Mouse (Mus musculus) liver (tissue): ENCODE measurements at regions not wholly inside any gene's neighbourhood (a gene's known extent, or its start where the extent isn't known, plus 50 kb on each side); places are given as distances from the start of the nearest gene placed in this dataset.

Experiments used
- DNase-seq: peaks from one replicate; pipeline ENCODE4 v3.0.0-alpha.2; 2020; ENCODE audit warnings: mixed read lengths

DNA sequence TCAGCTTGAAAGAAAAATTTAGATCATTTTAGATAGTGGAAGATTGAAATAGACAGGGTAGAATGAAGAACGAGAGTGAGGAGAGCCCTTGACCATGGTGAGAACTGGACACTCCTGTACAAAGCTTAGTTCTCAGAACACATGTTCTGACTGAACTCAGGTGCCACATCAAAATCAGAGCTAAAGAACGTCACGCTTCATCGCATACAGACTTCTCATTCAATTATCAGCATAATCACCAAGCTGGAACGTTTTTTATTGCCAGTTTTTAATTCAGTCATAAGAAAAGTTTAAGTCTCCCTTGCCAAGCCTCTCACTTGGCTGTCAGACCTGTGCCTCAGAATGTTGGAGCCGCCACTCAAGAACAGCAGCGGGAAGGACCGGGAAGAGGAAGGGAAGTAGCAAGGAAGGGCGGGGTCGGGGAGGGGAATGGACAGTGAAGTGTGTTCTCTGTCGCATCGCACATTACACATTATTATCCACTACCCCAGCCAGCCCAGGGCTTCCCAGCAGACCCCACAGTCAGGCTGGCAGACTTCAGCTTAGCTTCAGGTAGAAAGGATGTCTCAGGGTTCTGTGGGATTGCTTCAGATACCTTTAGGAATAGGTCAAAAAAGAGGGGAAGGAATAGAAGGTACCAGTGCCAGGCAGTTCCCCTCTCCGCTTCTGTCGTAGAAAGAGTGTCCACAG lies 140.1 kb upstream of the Smim15 start:
- DNase-seq: no peak

GRCm38 (mm10) chr13:107903150-107903959 lies 140.9 kb upstream of the Smim15 start:
- DNase-seq: peak; percentile 21

DNA sequence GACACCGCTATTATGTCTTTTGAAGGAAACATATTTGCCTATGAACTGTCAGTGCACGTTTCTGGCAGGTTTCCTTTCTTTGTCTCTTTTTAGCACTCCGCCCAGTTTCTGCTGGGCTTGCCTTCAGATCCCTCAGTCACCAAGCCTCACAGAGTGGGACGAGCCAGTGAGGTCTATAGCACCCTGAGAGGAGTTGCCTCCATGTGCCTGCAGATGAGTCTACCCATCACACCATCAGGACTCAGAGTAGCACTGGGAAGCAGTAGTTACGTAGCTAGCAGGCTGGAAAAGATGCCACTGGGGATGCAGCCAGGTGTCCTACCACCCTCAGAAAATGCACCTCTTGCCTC lies 141.5 kb upstream of the Smim15 start:
- no peak for DNase-seq

DNA sequence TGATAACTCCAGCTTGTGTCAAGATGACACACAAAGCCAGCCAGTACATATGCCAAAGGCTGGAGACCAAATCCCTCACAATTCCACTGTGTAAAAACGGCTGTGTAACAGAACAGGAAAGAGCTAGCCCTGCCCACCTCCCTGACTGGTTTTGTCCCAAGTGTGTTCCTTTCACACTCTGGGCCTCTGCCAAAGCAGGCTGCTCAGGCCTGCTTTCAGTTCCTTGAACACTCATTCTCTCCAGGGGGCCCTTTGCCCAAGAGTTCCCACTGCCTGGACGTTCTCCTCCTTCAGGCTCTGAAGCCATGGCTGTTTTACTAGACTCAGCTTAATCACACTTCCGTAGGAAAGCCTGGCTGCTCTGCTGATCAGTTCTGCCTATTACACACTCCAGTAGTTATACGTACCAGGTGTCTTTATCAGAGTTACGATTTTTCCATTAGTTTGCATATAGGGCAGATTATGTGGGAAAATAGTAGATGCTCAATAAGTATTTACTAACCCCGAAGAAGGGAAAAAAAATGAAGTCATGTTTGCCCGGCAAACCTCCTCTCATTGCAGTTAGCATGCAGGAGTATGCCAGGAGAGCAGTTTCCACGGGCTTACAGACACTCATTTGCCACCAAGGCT lies 144.5 kb upstream of the Smim15 start:
- DNase-seq: peak; percentile 13

DNA sequence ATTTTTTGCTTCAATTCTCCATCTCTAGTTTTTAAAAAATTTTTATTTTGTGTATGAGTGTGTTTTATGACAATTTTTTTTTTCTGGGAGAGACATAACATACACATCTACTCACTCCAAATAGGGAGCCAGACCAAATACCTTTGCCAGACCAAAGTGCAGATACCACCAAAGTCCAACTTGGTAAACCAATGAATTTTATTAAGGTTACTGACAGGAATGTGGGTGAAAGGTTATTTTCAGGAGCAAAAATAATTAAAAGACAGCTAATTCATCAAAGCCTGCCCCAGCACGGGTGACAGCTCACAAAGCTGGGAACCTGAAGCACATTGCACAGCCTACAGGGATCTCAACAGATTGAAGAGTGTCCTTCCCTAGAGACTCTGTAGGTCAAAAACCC lies 146.6 kb upstream of the Smim15 start:
- DNase-seq: no peak

DNA sequence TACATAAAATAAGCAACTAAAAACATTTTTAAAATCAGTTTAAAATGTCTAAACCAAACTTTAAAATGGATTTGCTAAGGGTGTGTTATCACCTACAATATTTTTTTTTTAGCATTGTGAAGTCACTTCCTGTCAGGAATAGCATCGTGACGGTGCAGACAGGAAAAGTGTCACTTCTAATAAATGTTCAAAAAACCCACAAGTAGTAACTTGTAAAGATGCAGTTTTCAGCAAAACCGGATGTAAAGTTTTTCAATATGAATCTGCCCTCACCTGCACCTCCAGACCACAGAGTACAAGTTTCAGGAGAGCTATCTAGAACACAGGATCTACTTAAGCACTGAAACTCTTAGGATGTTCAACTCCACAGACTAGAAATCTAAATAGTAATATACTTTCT lies 147.1 kb upstream of the Smim15 start:
- DNase-seq: no peak

GRCm38 (mm10) chr13:107893581-107894183 lies 150.6 kb upstream of the Smim15 start:
- no peak for DNase-seq

GRCm38 (mm10) chr13:107893081-107893480 lies 151.2 kb upstream of the Smim15 start:
- no peak for DNase-seq

GRCm38 (mm10) chr13:107891946-107892345 lies 152.3 kb upstream of the Smim15 start:
- DNase-seq: no peak

DNA sequence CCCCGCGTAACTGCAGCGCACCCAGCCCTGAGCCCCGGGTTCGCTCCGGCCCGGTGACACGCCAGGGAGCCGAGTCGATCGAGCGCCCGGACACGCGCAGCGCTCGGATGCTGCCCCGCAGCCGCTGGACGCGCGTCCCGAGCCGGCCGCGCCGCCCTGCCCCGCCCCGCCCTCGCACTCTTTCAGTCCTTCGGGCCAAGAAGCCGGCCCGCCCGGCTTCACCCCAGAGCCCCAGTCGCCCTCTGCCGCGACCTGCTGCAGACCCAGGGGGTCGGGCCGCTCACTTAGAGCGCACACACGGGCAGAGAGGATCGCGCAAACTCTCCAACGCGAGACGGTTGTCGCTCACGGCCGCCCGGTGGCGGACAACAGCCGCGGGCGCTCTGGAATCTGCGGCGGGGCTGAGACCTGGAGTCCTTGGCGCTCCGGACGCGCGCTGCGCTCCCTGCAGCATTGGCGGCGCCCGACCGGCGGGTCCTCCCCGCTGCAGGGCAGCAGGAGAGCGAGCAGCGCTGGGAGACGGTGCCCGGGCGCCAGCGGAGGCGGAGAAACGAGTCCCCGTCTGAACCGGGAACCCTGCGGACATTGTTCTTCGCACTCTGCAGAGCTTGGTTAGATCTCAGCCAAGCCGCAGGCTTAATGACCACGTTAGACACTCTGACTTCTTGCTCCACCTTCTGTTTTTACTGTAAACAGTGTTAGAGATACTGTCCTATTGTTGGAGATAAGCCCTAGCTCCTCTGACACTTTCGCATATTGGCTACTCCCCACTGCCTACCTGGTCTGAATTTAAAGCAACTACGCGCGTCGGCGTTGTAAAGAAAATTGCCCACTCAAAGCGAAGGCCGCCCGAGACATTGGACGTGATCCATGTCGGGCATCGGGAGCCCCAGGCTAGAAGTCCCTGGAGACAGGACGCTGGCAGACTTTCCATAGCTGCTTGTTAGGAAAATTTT lies 153.1 kb upstream of the Smim15 start:
- peak; percentile 50 for DNase-seq

GRCm38 (mm10) chr13:107889985-107890865 lies 154.0 kb upstream of the Smim15 start:
- peak; percentile 96 for DNase-seq

GRCm38 (mm10) chr13:107889588-107889984 lies 154.7 kb upstream of the Smim15 start:
- no peak for DNase-seq

- DNase-seq: peak; percentile 28
These were observed 155.4 kb upstream of the Smim15 start for GRCm38 (mm10) chr13:107888571-107889451.

DNA sequence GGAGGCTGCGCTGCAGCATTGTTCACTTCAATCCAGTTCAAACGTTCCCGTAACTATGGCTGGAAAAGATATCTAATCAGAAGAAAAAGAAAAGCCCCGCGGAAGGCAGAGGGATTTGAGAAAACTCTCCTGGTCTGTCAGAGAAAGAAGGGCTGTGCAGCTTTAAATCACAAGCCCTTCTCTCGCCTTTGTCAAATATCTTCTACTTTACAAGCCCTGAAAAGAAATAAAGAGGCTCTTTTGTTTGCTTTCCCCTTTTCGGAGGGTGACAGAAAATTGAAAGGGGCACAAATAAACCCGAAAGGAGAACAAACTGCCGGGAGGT lies 156.1 kb upstream of the Smim15 start:
- no peak for DNase-seq

DNA sequence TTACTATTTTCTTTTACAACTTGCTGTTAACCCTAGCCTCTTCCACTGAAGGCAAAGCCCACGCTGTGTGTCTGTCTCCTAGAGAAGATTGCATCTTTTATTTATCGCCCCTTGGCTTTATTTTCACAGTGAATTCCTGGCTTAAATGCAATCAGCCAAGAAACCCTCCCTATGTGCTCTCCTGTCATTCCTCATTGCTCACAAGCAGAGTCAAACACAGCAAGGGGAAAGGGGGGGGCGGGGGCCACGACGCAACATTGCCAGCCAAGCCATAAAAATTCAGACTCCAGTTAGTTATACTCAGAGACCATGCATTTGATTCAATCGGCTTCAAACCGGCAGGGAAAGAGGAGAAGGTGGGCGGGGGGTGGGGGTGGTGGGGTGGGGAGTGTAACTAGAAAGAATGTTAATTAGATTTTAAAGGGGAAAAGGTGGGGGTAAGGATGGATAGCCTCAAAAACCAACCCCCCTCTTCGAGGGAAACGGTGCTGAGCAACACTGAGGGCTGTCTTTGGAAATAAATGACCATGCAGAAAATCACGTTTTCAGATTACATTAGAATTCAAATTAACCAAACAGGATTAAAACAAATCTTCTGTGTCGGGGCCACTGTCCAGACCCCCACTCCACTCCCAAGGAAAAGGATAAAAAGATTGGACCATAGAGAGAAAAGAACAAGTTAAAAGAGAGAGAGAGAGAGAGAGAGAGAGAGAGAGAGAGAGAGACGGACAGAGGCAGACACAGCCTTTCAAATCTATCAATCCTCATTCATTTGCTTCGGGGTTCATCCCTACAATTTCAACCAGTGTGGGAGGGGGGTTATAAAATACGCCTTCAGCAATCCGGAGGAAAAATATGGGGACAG lies 156.6 kb upstream of the Smim15 start:
- no peak for DNase-seq

- DNase-seq: no peak
These were observed 159.4 kb upstream of the Smim15 start for GRCm38 (mm10) chr13:107884836-107885235.

- DNase-seq: no peak
These were observed 161.9 kb upstream of the Smim15 start for GRCm38 (mm10) chr13:107882337-107882736.

DNA sequence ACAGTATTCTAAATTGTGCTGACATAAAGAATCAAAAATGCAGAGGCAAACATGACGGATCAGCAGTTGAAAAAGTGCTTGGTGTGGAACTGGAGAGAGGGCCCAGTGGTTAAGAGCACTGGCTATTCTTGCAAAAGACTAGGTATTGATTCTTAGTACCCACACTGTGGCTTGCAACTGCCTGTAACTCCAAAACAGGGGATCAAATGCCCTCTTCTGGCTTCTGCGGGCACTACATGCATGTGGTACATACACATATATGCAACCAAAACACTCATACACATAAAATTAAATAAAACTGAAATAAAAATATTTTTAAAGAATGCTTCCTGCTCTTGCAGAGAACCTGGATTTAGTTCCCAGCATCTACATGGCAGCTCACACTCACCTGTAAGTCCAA lies 163.7 kb upstream of the Smim15 start:
- DNase-seq: no peak

- no peak for DNase-seq
These were observed 164.7 kb upstream of the Smim15 start for GRCm38 (mm10) chr13:107879535-107879934.
